Mouse (Mus musculus) heart, embryonic 13.5 days (tissue): ENCODE results near the gene Gm49355. TPM values are rescaled to one million over a fixed set of nuclear protein-coding genes. Genes with fewer than 3 reads are reported as not detected.

Experiments used
- ATAC-seq: fragments of 200-750 bp; cut with Nextera tagmentation; 2 replicates; pipeline ENCODE4 v1.8.0; 2017; ENCODE audit warnings: moderate TSS enrichment; ENCODE audit not compliant: insufficient number of reproducible peaks, low FRiP score, low TSS enrichment; ENCODE audit errors: extremely low read depth
- H3K27ac ChIP-seq: fragments of 300-500 bp; sonication (generic); replicated peaks from 2 replicates; pipeline ENCODE4 v1.5.1; 2015; ENCODE audit warnings: moderate library complexity, mild to moderate bottlenecking, inconsistent platforms
- H3K27me3 ChIP-seq: fragments of 300-500 bp; sonication (generic); replicated peaks from 2 replicates; pipeline ENCODE4 v1.6.1; 2015; ENCODE audit warnings: mild to moderate bottlenecking, inconsistent platforms
- H3K36me3 ChIP-seq: fragments of 300-500 bp; sonication (generic); 2 replicates; pipeline ENCODE4 v1.6.1; 2015; ENCODE audit warnings: mild to moderate bottlenecking, inconsistent platforms
- H3K4me1 ChIP-seq: fragments of 300-500 bp; sonication (generic); 2 replicates; pipeline ENCODE4 v1.6.1; 2015; ENCODE audit warnings: inconsistent platforms
- H3K4me2 ChIP-seq: fragments of 300-500 bp; sonication (generic); 2 replicates; pipeline ENCODE4 v1.6.1; 2015; ENCODE audit warnings: inconsistent platforms, mild to moderate bottlenecking, moderate library complexity
- H3K4me3 ChIP-seq: fragments of 300-500 bp; sonication (generic); 2 replicates; pipeline ENCODE4 v1.5.1; 2015; ENCODE audit warnings: moderate library complexity, mild to moderate bottlenecking, inconsistent platforms
- H3K9ac ChIP-seq: fragments of 300-500 bp; sonication (generic); 2 replicates; pipeline ENCODE4 v1.6.1; 2015; ENCODE audit warnings: inconsistent platforms, mild to moderate bottlenecking, moderate library complexity
- H3K9me3 ChIP-seq: fragments of 300-500 bp; sonication (generic); 2 replicates; pipeline ENCODE4 v1.6.1; 2016; ENCODE audit warnings: inconsistent platforms
- WGBS: fragments of 180-500 bp; shearing (Covaris S2); methylation state at CpG from one replicate; pipeline ENCODE4 v1.1.7; 2015; ENCODE audit warnings: mixed read lengths; 5-methylcytosine and 5-hydroxymethylcytosine counted together
- polyA plus RNA-seq: library from polyadenylated mRNA; unstranded; fragments of >200 nt; fragmentation: Nextera tagmentation; extraction: Ambion mirVana; gene quantifications from 2 replicates; pipeline ENCODE4 v1.2.1, GENCODE M21; 2015

Gene Gm49355
- polyA plus RNA-seq, 1 experiment from 2014 or later, result 0.12 TPM

GRCm38 (mm10) chr14:12344061-12344745 is 60.4 kb downstream of the Gm49355 start:
- Histone ChIP-seq H3K4me1 (peaks cover 40% of the 10 kb centered on the region), H3K9me3 (no peaks in the 10 kb centered on the region)
- 3% methylated on average over 24 of the region's 24 CpGs for WGBS

GRCm38 (mm10) chr14:12344746-12345240 is 61.0 kb downstream of the Gm49355 start:
- no peak for ATAC-seq
- WGBS, result under 1% methylated on average over 39 of the region's 39 CpGs
- H3K4me2 ChIP-seq, result peak overlapping the region; percentile 65
- no peak overlapping the region for H3K27ac ChIP-seq
- no peaks in the 10 kb centered on the region for H3K36me3 ChIP-seq
- H3K9ac ChIP-seq, result no peak overlapping the region
- peaks cover 100% of the 10 kb centered on the region for H3K27me3 ChIP-seq
- H3K4me1 ChIP-seq, result peaks cover 40% of the 10 kb centered on the region
- H3K4me3 ChIP-seq, result peak overlapping the region; percentile 46
- H3K9me3 ChIP-seq, result no peaks in the 10 kb centered on the region

More at GRCm38 (mm10) chr14:12344061-12344745, 60.4 kb downstream of the Gm49355 start:
- Histone ChIP-seq H3K27me3 (peaks cover 100% of the 10 kb centered on the region), H3K4me3 (peak overlapping the region; percentile 46), H3K27ac (no peak overlapping the region), H3K9ac (no peak overlapping the region), H3K36me3 (no peaks in the 10 kb centered on the region), H3K4me2 (peak overlapping the region; percentile 65)
- no peak for ATAC-seq

- peak overlapping the region; percentile 65 for H3K4me2 ChIP-seq
- H3K27ac ChIP-seq, result no peak overlapping the region
- ATAC-seq, result no peak
- H3K9ac ChIP-seq, result no peak overlapping the region
- under 1% methylated on average over 40 of the region's 40 CpGs for WGBS
- no peaks in the 10 kb centered on the region for H3K36me3 ChIP-seq
- H3K9me3 ChIP-seq, result no peaks in the 10 kb centered on the region
- peaks cover 100% of the 10 kb centered on the region for H3K27me3 ChIP-seq
- H3K4me1 ChIP-seq, result peaks cover 36% of the 10 kb centered on the region
- H3K4me3 ChIP-seq, result peak overlapping the region; percentile 46
Observed at GRCm38 (mm10) chr14:12345241-12345921, 61.6 kb downstream of the Gm49355 start.

- no peaks in the 10 kb centered on the region for H3K36me3 ChIP-seq
- no peak for ATAC-seq
- H3K4me2 ChIP-seq, result peak overlapping the region; percentile 65
- H3K4me3 ChIP-seq, result peak overlapping the region; percentile 46
- H3K27me3 ChIP-seq, result peaks cover 100% of the 10 kb centered on the region
- under 1% methylated on average over 50 of the region's 50 CpGs for whole genome bisulfite sequencing
- 0 out of 2 replicates have a peak overlapping the region, but pooled peaks have one; percentile 2 for H3K9ac ChIP-seq
- H3K4me1 ChIP-seq, result peaks cover 30% of the 10 kb centered on the region
- no peaks in the 10 kb centered on the region for H3K9me3 ChIP-seq
- H3K27ac ChIP-seq, result no peak overlapping the region
Observed at GRCm38 (mm10) chr14:12346011-12346864, 62.5 kb downstream of the Gm49355 start.

- Histone ChIP-seq H3K9ac (no peak overlapping the region), H3K4me1 (peaks cover 27% of the 10 kb centered on the region), H3K36me3 (no peaks in the 10 kb centered on the region), H3K27ac (no peak overlapping the region), H3K4me3 (peak overlapping the region; percentile 46), H3K4me2 (peak overlapping the region; percentile 65), H3K9me3 (no peaks in the 10 kb centered on the region), H3K27me3 (peaks cover 100% of the 10 kb centered on the region)
- 3% methylated on average over 26 of the region's 26 CpGs for WGBS
- no peak for ATAC-seq
Observed at GRCm38 (mm10) chr14:12346865-12347600, 63.3 kb downstream of the Gm49355 start.

GRCm38 (mm10) chr14:12348089-12348488 is 64.3 kb downstream of the Gm49355 start, which contains the start of gene Fezf2:
Gene Fezf2 (minus strand): TSS chr14:12348189.
- whole genome bisulfite sequencing, result 0% methylated on average over 2 of the region's 2 CpGs
- Histone ChIP-seq H3K9ac (no peak within 1 kb of the TSS), H3K27me3 (peaks cover 99% of the 10 kb centered on the region), H3K9me3 (no peaks in the 10 kb centered on the region), H3K4me1 (peaks cover 27% of the 10 kb centered on the region), H3K4me3 (0 out of 2 replicates have a peak within 1 kb of the TSS, but pooled peaks have one; percentile 46), H3K4me2 (peak within 1 kb of the TSS; percentile 65; the same call in 1 of the 2 replicates), H3K27ac (no peak within 1 kb of the TSS), H3K36me3 (no peaks in the 10 kb centered on the region)
- ATAC-seq, result no peak

GRCm38 (mm10) chr14:12349334-12350090 is 65.7 kb downstream of the Gm49355 start:
- H3K4me2 ChIP-seq, result no peak overlapping the region
- H3K9me3 ChIP-seq, result no peaks in the 10 kb centered on the region
- H3K9ac ChIP-seq, result no peak overlapping the region
- H3K36me3 ChIP-seq, result no peaks in the 10 kb centered on the region
- 10% methylated on average over 15 of the region's 15 CpGs for WGBS
- H3K27ac ChIP-seq, result no peak overlapping the region
- H3K4me1 ChIP-seq, result peaks cover 25% of the 10 kb centered on the region
- H3K27me3 ChIP-seq, result peaks cover 99% of the 10 kb centered on the region
- H3K4me3 ChIP-seq, result no peak overlapping the region
- 0 out of 2 replicates have a peak, but pooled peaks have one; percentile 50 for ATAC-seq

GRCm38 (mm10) chr14:12350271-12350916 is 66.6 kb downstream of the Gm49355 start:
- Histone ChIP-seq H3K4me1 (peaks cover 16% of the 10 kb centered on the region), H3K4me3 (no peak overlapping the region), H3K4me2 (no peak overlapping the region), H3K9ac (no peak overlapping the region), H3K27me3 (peaks cover 96% of the 10 kb centered on the region), H3K9me3 (no peaks in the 10 kb centered on the region), H3K27ac (no peak overlapping the region), H3K36me3 (no peaks in the 10 kb centered on the region)
- ATAC-seq, result no peak
- WGBS, result 7% methylated on average over 16 of the region's 16 CpGs
